ENCODE assay signal across 19 mouse cellular contexts in genomic region chr17:84656653-84657421, GRCm38 (mm10). TPM values are rescaled to one million over a fixed set of nuclear protein-coding genes. Genes with fewer than 3 reads are reported as not detected.
DNase-seq lines count a peak whose midpoint lies in the region; ATAC-seq and TF ChIP-seq lines count a peak whose summit lies in the region.
"Had no signal": no experiment of that assay in that cellular context is flagged by ENCODE, and none has a peak within 500 bp of the region (broad histone marks: within the 10 kb centered on the region; RNA-seq: fewer than 3 reads in every experiment).

No protein-coding gene starts in this region.

- no peak for TF ChIP-seq CTCF in forebrain, postnatal 0 days (IDR thresholded peaks at IDR 0.05; ENCODE audit: low read depth)

- no peak for DNase-seq in forebrain, embryonic 10.5 days (ENCODE audit: extremely low spot score, low spot score)
- DNase-seq in forebrain, embryonic 11.5 days (ENCODE audit: low spot score), result no peak
- DNase-seq in brain, adult 2 months (ENCODE audit: low read depth, low spot score), result peak; percentile 49
- DNase-seq in forebrain, postnatal 0 days, result peak; percentile 46
- DNase-seq in midbrain, embryonic 14.5 days, result peak; percentile 77
- no peak for DNase-seq in heart, postnatal 4 days
- no peak for DNase-seq in thymus, postnatal 36 days
- DNase-seq in adrenal gland, postnatal 10 days, result no peak
- DNase-seq: adrenal gland, adult 8-10 months; cerebellum, postnatal 25 days; lung, postnatal 14 days; right cerebral cortex, adult 18-20 months; thymus, postnatal 4 days had no signal

- H3K9me3 ChIP-seq in forebrain, embryonic 10.5 days, result no peaks in the 10 kb centered on the region
- no peaks in the 10 kb centered on the region for H3K9me3 ChIP-seq in forebrain, embryonic 11.5 days (ENCODE audit: control insufficient read depth, low read length)
- no peaks in the 10 kb centered on the region for H3K9me3 ChIP-seq in forebrain, postnatal 0 days (ENCODE audit: low read length)
- H3K9me3 ChIP-seq in midbrain, embryonic 14.5 days (ENCODE audit: control insufficient read depth, low read length), result no peaks in the 10 kb centered on the region
- H3K9me3 ChIP-seq: heart, embryonic 15.5 days; limb, embryonic 12.5 days; liver, embryonic 15.5 days had no signal

- H3K27me3 ChIP-seq in forebrain, embryonic 10.5 days (ENCODE audit: poor library complexity, severe bottlenecking), result no peaks in the 10 kb centered on the region
- H3K27me3 ChIP-seq in forebrain, embryonic 11.5 days (ENCODE audit: control insufficient read depth, insufficient read depth, low read length), result no peaks in the 10 kb centered on the region
- no peaks in the 10 kb centered on the region for H3K27me3 ChIP-seq in forebrain, postnatal 0 days (ENCODE audit: insufficient read depth, low read length)
- H3K27me3 ChIP-seq in midbrain, embryonic 14.5 days (ENCODE audit: control insufficient read depth, insufficient read depth, low read length), result no peaks in the 10 kb centered on the region
- H3K27me3 ChIP-seq: heart, embryonic 15.5 days; limb, embryonic 12.5 days; liver, embryonic 15.5 days had no signal

- H3K4me3 ChIP-seq in forebrain, embryonic 10.5 days, result no peak overlapping the region
- H3K4me3 ChIP-seq in forebrain, embryonic 11.5 days (ENCODE audit: low read depth, low read length), result no peak overlapping the region
- no peak overlapping the region for H3K4me3 ChIP-seq in forebrain, postnatal 0 days (ENCODE audit: low read depth, low read length)
- H3K4me3 ChIP-seq in midbrain, embryonic 14.5 days (replicated peaks; ENCODE audit: low read depth, low read length), result no peak overlapping the region
- H3K4me3 ChIP-seq: heart, embryonic 15.5 days; limb, embryonic 12.5 days; liver, embryonic 15.5 days; myocyte had no signal

- H3K4me1 ChIP-seq in forebrain, embryonic 10.5 days, result peaks cover 37% of the 10 kb centered on the region
- no peaks in the 10 kb centered on the region; the same call in 1 of the 2 replicates for H3K4me1 ChIP-seq in forebrain, embryonic 11.5 days (replicated peaks; ENCODE audit: control insufficient read depth, insufficient read depth, low read length)
- no peaks in the 10 kb centered on the region for H3K4me1 ChIP-seq in forebrain, postnatal 0 days (ENCODE audit: insufficient read depth)
- H3K4me1 ChIP-seq in midbrain, embryonic 14.5 days (ENCODE audit: control insufficient read depth, insufficient read depth, low read length), result peaks cover 10% of the 10 kb centered on the region
- H3K4me1 ChIP-seq: heart, embryonic 15.5 days; liver, embryonic 15.5 days had no signal

- H3K27ac ChIP-seq in forebrain, embryonic 10.5 days, result 0 out of 2 replicates have a peak overlapping the region, but pooled peaks have one; percentile 16
- H3K27ac ChIP-seq in forebrain, embryonic 11.5 days (ENCODE audit: low read depth, low read length), result no peak overlapping the region
- H3K27ac ChIP-seq in forebrain, postnatal 0 days (ENCODE audit: low read depth, low read length), result peak overlapping the region; percentile 50
- peak overlapping the region; percentile 60 for H3K27ac ChIP-seq in midbrain, embryonic 14.5 days (replicated peaks; ENCODE audit: low read depth, low read length)
- H3K27ac ChIP-seq: heart, embryonic 15.5 days; limb, embryonic 12.5 days; liver, embryonic 15.5 days; stomach, postnatal 0 days had no signal

- ATAC-seq in forebrain, embryonic 11.5 days (replicated peaks; ENCODE audit: low FRiP score), result no peak
- ATAC-seq in forebrain, postnatal 0 days, result peak; percentile 89
- peak; percentile 50; the same call in 1 of the 2 replicates for ATAC-seq in midbrain, embryonic 14.5 days (ENCODE audit: low FRiP score, low TSS enrichment)

- H3K36me3 ChIP-seq in forebrain, embryonic 10.5 days (replicated peaks), result peaks cover 9% of the 10 kb centered on the region
- no peaks in the 10 kb centered on the region for H3K36me3 ChIP-seq in forebrain, embryonic 11.5 days (ENCODE audit: control insufficient read depth, insufficient read depth, low read length)
- no peaks in the 10 kb centered on the region; the same call in 1 of the 2 replicates for H3K36me3 ChIP-seq in forebrain, postnatal 0 days (ENCODE audit: insufficient read depth)
- no peaks in the 10 kb centered on the region; the same call in 1 of the 2 replicates for H3K36me3 ChIP-seq in midbrain, embryonic 14.5 days (ENCODE audit: control insufficient read depth, insufficient read depth, low read length)
- H3K36me3 ChIP-seq: heart, embryonic 15.5 days; limb, embryonic 12.5 days; liver, embryonic 15.5 days had no signal

- H3K4me2 ChIP-seq in forebrain, embryonic 11.5 days (ENCODE audit: low read depth, low read length, severe bottlenecking), result no peak overlapping the region
- no peak overlapping the region for H3K4me2 ChIP-seq in forebrain, postnatal 0 days (ENCODE audit: low read depth)
- H3K4me2 ChIP-seq in midbrain, embryonic 14.5 days (ENCODE audit: low read length), result 0 out of 2 replicates have a peak overlapping the region, but pooled peaks have one; percentile 0
- H3K4me2 ChIP-seq: heart, embryonic 15.5 days; limb, embryonic 12.5 days; liver, embryonic 15.5 days had no signal

- WGBS in forebrain, embryonic 10.5 days, result 86% methylated on average over 19 of the region's 19 CpGs
- 81% methylated on average over 19 of the region's 19 CpGs for WGBS in forebrain, embryonic 11.5 days
- 55% methylated on average over 19 of the region's 19 CpGs for WGBS in forebrain, postnatal 0 days
- WGBS in midbrain, embryonic 14.5 days, result 54% methylated on average over 19 of the region's 19 CpGs

- H3K9ac ChIP-seq in forebrain, embryonic 11.5 days (ENCODE audit: low read length), result no peak overlapping the region
- no peak overlapping the region for H3K9ac ChIP-seq in forebrain, postnatal 0 days
- H3K9ac ChIP-seq in midbrain, embryonic 14.5 days (replicated peaks; ENCODE audit: low read length), result no peak overlapping the region
- H3K9ac ChIP-seq: heart, embryonic 15.5 days; limb, embryonic 12.5 days; liver, embryonic 15.5 days had no signal

RNA-seq across cellular contexts. Expression of gene Abcg8, which starts 19.3 kb away (rescaled TPM):
- polyA plus RNA-seq in forebrain, embryonic 10.5 days (2016; fragmentation: Nextera tagmentation; extraction: Ambion mirVana), result 0.23 and 0.33 TPM in 2 replicates
- 0.17 and 0.48 TPM in 2 replicates for polyA plus RNA-seq in forebrain, embryonic 11.5 days (2014; fragmentation: Nextera tagmentation; extraction: Ambion mirVana)
- total RNA-seq in forebrain, postnatal 0 days (2014; rRNA removed), result 0.10 TPM in 1 of 2 replicates, not detected in the other
- polyA plus RNA-seq in forebrain, postnatal 0 days (2015; fragmentation: Nextera tagmentation; extraction: Ambion mirVana), result 0.09 and 0.17 TPM in 2 replicates
- polyA plus RNA-seq in midbrain, embryonic 14.5 days (2014; fragmentation: Nextera tagmentation; extraction: Ambion mirVana), result 0.09 TPM in 2 replicates
- total RNA-seq in heart, postnatal 4 days (2021), result not detected
- 10 to 100 TPM in 1 of 2 experiments, 1 to 10 TPM in 1; 8.9 to 23.3 TPM for total RNA-seq in adrenal gland, postnatal 10 days (2021)
- total RNA-seq: adrenal gland, adult 8-10 months had no signal
- polyA plus RNA-seq: heart, embryonic 15.5 days; intestine, embryonic 14.5 days had no signal

RNA-seq across cellular contexts. Expression of gene Abcg5, which starts 26.0 kb away (rescaled TPM):
- polyA plus RNA-seq in forebrain, embryonic 10.5 days (2016; fragmentation: Nextera tagmentation; extraction: Ambion mirVana), result 5.3 and 5.4 TPM in 2 replicates
- 5.1 and 5.9 TPM in 2 replicates for polyA plus RNA-seq in forebrain, embryonic 11.5 days (2014; fragmentation: Nextera tagmentation; extraction: Ambion mirVana)
- 0.54 and 1.5 TPM in 2 replicates for total RNA-seq in forebrain, postnatal 0 days (2014; rRNA removed)
- polyA plus RNA-seq in forebrain, postnatal 0 days (2015; fragmentation: Nextera tagmentation; extraction: Ambion mirVana), result 0.88 and 1.2 TPM in 2 replicates
- 0.28 and 1.2 TPM in 2 replicates for polyA plus RNA-seq in midbrain, embryonic 14.5 days (2014; fragmentation: Nextera tagmentation; extraction: Ambion mirVana)
- total RNA-seq in heart, postnatal 4 days (2021), result not detected
- total RNA-seq in adrenal gland, postnatal 10 days (2021), result 10 to 100 TPM in 1 of 2 experiments, 1 to 10 TPM in 1; 9.3 to 16.9 TPM
- polyA plus RNA-seq: heart, embryonic 15.5 days; myocyte had no signal

RNA-seq across cellular contexts. Expression of gene Dync2li1, which starts 30.5 kb away (rescaled TPM):
- polyA plus RNA-seq in forebrain, embryonic 10.5 days (2016; fragmentation: Nextera tagmentation; extraction: Ambion mirVana), result 35.5 and 36.0 TPM in 2 replicates
- polyA plus RNA-seq in forebrain, embryonic 11.5 days (2014; fragmentation: Nextera tagmentation; extraction: Ambion mirVana), result 35.0 and 41.8 TPM in 2 replicates
- total RNA-seq in forebrain, postnatal 0 days (2014; rRNA removed), result 14.0 and 19.1 TPM in 2 replicates
- 38.9 and 42.1 TPM in 2 replicates for polyA plus RNA-seq in forebrain, postnatal 0 days (2015; fragmentation: Nextera tagmentation; extraction: Ambion mirVana)
- 31.9 and 36.2 TPM in 2 replicates for polyA plus RNA-seq in midbrain, embryonic 14.5 days (2014; fragmentation: Nextera tagmentation; extraction: Ambion mirVana)
- 1 to 10 TPM; 3.8 to 4.3 TPM for total RNA-seq in heart, postnatal 4 days (2021)
- 10 to 100 TPM; 14.6 to 17.9 TPM for total RNA-seq in adrenal gland, postnatal 10 days (2021)

Comparison
In these comparisons a context has a peak if more than half of its experiments do, and no peak if none do; other contexts are left out.
1. DNase-seq: peak in brain, adult 2 months (single experiment), forebrain, postnatal 0 days (single experiment) and midbrain, embryonic 14.5 days (single experiment); none in forebrain, embryonic 10.5 days (single experiment), forebrain, embryonic 11.5 days (single experiment), heart, postnatal 4 days (single experiment), thymus, postnatal 36 days (0 of 2) and adrenal gland, postnatal 10 days (single experiment).